Mouse (Mus musculus) liver, embryonic 15.5 days (tissue): ENCODE measurements at regions not wholly inside any gene's neighbourhood (a gene's known extent, or its start where the extent isn't known, plus 50 kb on each side); places are given as distances from the start of the nearest gene placed in this dataset.

ENCODE experiments used
- ATAC-seq: fragments of 200-750 bp; cut with Nextera tagmentation; 2 replicates; pipeline ENCODE4 v1.8.0; 2017; ENCODE audit warnings: moderate number of reproducible peaks, mild to moderate bottlenecking, moderate library complexity; ENCODE audit not compliant: insufficient read depth
- H3K27ac ChIP-seq: fragments of 300-500 bp; sonication (generic); replicated peaks from 2 replicates; pipeline ENCODE4 v1.5.1; 2015; ENCODE audit warnings: mild to moderate bottlenecking, inconsistent platforms
- H3K27me3 ChIP-seq: fragments of 300-500 bp; sonication (generic); 2 replicates; pipeline ENCODE4 v1.6.1; 2015; ENCODE audit warnings: mild to moderate bottlenecking, inconsistent platforms
- H3K36me3 ChIP-seq: fragments of 300-500 bp; sonication (generic); replicated peaks from 2 replicates; pipeline ENCODE4 v1.6.1; 2015; ENCODE audit warnings: moderate library complexity, mild to moderate bottlenecking, inconsistent platforms
- H3K4me1 ChIP-seq: fragments of 300-500 bp; sonication (generic); replicated peaks from 2 replicates; pipeline ENCODE4 v1.6.1; 2015; ENCODE audit warnings: inconsistent platforms
- H3K4me2 ChIP-seq: fragments of 300-500 bp; sonication (generic); 2 replicates; pipeline ENCODE4 v1.6.1; 2015; ENCODE audit warnings: moderate library complexity, mild to moderate bottlenecking, inconsistent platforms
- H3K4me3 ChIP-seq: fragments of 300-500 bp; sonication (generic); replicated peaks from 2 replicates; pipeline ENCODE4 v1.5.1; 2015; ENCODE audit warnings: mild to moderate bottlenecking, inconsistent platforms
- H3K9ac ChIP-seq: fragments of 300-500 bp; sonication (generic); 2 replicates; pipeline ENCODE4 v1.6.1; 2015; ENCODE audit warnings: moderate library complexity, mild to moderate bottlenecking, inconsistent platforms
- H3K9me3 ChIP-seq: fragments of 300-500 bp; sonication (generic); replicated peaks from 2 replicates; pipeline ENCODE4 v1.6.1; 2016; ENCODE audit warnings: inconsistent platforms
- WGBS: fragments of 180-500 bp; shearing (Covaris S2); methylation state at CpG from one replicate; pipeline ENCODE4 v1.1.7; 2015; ENCODE audit warnings: mixed read lengths; ENCODE audit not compliant: insufficient replicate concordance; 5-methylcytosine and 5-hydroxymethylcytosine counted together

GRCm38 (mm10) chr17:10105299-10105698, 214.4 kb downstream of the Qk start:
- ATAC-seq, result no peak
- no peak overlapping the region for H3K4me2 ChIP-seq
- 52% methylated on average over 3 of the region's 3 CpGs for WGBS

DNA sequence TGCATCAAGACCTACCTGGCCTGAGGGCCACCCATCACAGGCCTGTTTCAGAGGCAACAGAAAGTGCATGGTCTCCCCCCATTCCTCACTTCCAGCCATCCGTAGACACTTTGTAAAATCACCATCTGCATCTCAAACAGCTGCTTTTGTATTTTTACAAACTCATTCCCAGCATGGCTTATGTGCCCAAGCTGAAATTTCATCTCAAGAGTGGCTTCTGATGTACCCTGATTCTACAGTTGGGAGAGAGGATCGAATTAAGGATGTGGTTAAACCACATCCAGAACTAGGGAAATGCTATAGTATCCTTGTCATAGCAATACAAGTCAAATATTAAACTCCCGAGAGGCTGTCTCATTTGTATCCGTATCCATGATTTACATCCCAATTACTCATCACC, 221.5 kb downstream of the Qk start:
- 59% methylated on average over 4 of the region's 4 CpGs for WGBS
- ATAC-seq, result no peak
- H3K27ac ChIP-seq, result no peak overlapping the region
- no peaks in the 10 kb centered on the region for H3K27me3 ChIP-seq
- no peaks in the 10 kb centered on the region for H3K4me1 ChIP-seq
- H3K9me3 ChIP-seq, result no peaks in the 10 kb centered on the region
- H3K4me3 ChIP-seq, result no peak overlapping the region
- H3K36me3 ChIP-seq, result no peaks in the 10 kb centered on the region
- no peak overlapping the region for H3K4me2 ChIP-seq
- no peak overlapping the region for H3K9ac ChIP-seq

More at GRCm38 (mm10) chr17:10105299-10105698, 214.4 kb downstream of the Qk start:
- Histone ChIP-seq H3K9ac (no peak overlapping the region), H3K27ac (no peak overlapping the region), H3K36me3 (no peaks in the 10 kb centered on the region), H3K27me3 (no peaks in the 10 kb centered on the region), H3K9me3 (no peaks in the 10 kb centered on the region), H3K4me3 (no peak overlapping the region), H3K4me1 (no peaks in the 10 kb centered on the region)

GRCm38 (mm10) chr17:10097691-10098090, 222.0 kb downstream of the Qk start:
- Histone ChIP-seq H3K4me3 (no peak overlapping the region), H3K9ac (no peak overlapping the region), H3K27ac (no peak overlapping the region), H3K9me3 (no peaks in the 10 kb centered on the region), H3K27me3 (no peaks in the 10 kb centered on the region), H3K36me3 (no peaks in the 10 kb centered on the region), H3K4me2 (no peak overlapping the region), H3K4me1 (no peaks in the 10 kb centered on the region)
- no peak for ATAC-seq

DNA sequence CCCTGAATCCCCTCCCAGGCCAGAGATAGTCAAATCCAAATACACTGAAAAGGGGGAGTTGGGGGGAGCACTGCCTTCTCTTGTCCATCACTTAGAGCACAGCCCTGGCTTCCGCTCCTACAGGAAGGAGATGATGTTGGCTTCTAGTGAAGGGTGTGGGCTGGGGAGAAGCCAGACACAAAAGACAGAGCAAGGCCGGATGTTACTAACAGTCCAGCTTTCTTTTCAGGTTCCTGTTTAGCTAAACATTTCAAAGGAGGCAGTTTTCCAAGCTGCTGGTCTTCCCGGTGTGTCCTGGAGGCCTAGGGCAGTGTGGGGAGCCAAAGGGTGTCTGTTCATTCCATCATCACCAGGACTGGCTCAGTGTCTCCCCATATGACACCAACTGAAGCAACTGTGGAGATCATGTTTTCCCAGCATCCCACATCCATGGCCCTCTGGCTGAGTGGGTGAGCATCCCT, 223.8 kb downstream of the Qk start:
- H3K27me3 ChIP-seq, result no peaks in the 10 kb centered on the region
- ATAC-seq, result no peak
- no peaks in the 10 kb centered on the region for H3K9me3 ChIP-seq
- no peak overlapping the region for H3K9ac ChIP-seq
- WGBS, result 30% methylated on average over 3 of the region's 3 CpGs
- H3K4me3 ChIP-seq, result no peak overlapping the region
- H3K4me2 ChIP-seq, result no peak overlapping the region
- no peaks in the 10 kb centered on the region for H3K36me3 ChIP-seq
- H3K4me1 ChIP-seq, result no peaks in the 10 kb centered on the region
- H3K27ac ChIP-seq, result no peak overlapping the region

DNA sequence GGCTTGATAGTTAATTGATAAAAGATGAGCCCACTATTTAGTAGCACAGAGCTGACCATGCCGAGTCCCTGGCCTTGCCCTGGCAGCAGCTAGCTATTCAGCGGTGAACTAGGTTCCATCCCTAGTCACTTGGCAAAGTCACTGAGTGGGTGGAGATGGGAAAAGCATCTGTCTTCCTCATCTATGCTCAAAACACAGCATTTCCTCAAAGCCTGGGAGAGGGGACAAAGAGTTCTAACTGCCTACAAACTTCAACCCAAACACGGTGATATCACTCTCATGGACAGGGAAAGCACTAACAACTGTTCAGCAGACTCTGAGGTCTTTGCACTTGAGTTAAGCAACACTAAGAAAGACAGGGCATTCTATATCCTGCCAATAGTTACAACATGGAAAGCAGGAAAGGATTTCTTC, 225.5 kb downstream of the Qk start:
- 50% methylated on average over 3 of the region's 3 CpGs for WGBS
- Histone ChIP-seq H3K9me3 (no peaks in the 10 kb centered on the region), H3K36me3 (no peaks in the 10 kb centered on the region), H3K9ac (no peak overlapping the region), H3K27ac (no peak overlapping the region), H3K27me3 (no peaks in the 10 kb centered on the region), H3K4me2 (no peak overlapping the region), H3K4me3 (no peak overlapping the region), H3K4me1 (no peaks in the 10 kb centered on the region)
- ATAC-seq, result no peak

DNA sequence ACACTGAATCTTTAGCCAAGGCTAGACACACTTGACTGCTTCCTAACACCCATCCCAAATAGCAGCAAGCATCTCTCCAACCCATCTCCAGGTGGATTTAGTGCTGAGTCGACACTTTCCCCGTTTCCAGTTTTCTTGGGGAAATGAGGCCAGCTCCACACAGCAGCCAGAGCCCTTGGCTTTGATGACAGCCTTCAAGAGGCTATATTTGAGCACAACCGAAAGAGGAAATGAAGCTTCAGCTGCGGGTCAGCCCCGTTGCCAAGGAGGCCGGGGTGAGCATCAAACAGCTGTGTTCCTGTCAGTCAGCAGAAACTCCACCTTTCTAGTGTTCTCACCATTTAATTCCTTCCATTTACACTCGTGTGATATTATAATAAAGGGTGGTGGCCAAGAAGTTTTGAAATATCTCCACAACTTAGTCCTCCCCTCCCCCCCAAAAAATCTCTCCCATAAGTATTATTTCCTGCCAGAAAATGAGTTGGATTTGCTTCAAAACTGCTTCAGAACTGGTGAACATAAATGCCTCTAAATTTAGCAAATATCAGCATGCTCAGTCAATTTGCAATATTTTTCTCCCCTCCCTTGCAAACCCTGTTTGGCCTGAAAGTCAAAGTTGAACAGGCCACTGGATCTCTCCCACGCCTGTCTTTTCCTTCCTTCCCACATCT, 226.1 kb downstream of the Qk start:
- ATAC-seq, result no peak
- no peak overlapping the region for H3K9ac ChIP-seq
- H3K4me1 ChIP-seq, result no peaks in the 10 kb centered on the region
- H3K9me3 ChIP-seq, result no peaks in the 10 kb centered on the region
- WGBS, result 12% methylated on average over 8 of the region's 8 CpGs
- no peak overlapping the region for H3K4me2 ChIP-seq
- H3K27ac ChIP-seq, result no peak overlapping the region
- no peaks in the 10 kb centered on the region for H3K36me3 ChIP-seq
- no peaks in the 10 kb centered on the region for H3K27me3 ChIP-seq
- H3K4me3 ChIP-seq, result no peak overlapping the region

DNA sequence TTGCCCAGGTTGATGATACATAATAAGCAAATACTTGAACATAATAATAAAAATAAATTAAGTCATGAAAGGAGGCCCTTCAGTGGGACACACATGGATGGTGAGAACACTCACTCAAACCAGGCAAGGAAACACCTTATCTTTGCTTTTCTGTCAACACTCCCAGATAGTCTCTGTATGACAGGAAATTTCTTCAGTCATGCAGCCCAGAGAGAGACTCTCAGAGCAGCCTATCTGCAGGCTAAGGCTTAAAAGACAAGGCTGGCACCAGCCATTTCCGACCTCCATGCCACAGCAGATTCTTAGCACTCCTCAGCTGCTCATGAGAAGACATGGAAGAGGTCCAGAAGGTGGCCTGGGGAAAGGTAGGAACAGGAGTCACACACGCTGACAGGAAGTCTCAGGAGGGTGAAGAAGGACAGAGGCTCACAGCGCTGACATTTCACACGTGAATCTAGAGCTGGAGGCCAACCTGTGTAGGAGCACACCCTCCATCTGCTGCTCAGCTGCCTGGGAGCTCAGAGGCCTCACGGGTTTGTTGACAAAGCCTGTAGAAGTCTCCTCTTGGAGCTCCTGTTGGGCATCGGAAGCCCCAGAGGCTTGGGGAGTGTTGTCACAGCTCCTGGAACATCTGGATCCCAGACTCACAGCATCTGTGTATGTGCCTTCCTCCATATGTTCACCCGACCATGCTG, 232.3 kb downstream of the Qk start:
- Histone ChIP-seq H3K4me3 (no peak overlapping the region), H3K27me3 (no peaks in the 10 kb centered on the region), H3K27ac (no peak overlapping the region), H3K9me3 (no peaks in the 10 kb centered on the region), H3K9ac (no peak overlapping the region), H3K36me3 (no peaks in the 10 kb centered on the region), H3K4me2 (no peak overlapping the region), H3K4me1 (no peaks in the 10 kb centered on the region)
- no peak for ATAC-seq
- WGBS, result 53% methylated on average over 7 of the region's 7 CpGs

DNA sequence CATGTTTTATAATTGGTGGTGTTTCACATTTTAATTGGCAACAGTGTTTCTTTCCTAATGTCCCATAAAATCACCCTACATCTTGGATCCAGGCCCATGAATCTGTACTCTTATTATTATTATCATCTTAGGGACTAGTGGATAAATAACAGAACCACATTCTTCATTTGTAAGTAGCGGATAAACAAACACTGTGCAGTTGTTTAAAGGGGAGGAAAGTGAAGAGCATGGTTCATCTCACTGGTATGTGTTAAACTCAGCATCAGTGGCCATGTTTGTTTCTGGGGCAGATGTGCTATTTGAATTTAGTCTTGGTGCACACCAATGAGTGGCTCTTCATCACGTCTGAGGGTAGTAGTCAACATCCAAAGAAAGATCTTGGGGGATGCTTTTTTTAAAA, 233.1 kb downstream of the Qk start:
- no peak overlapping the region for H3K4me2 ChIP-seq
- no peak overlapping the region for H3K27ac ChIP-seq
- H3K36me3 ChIP-seq, result no peaks in the 10 kb centered on the region
- no peak overlapping the region for H3K4me3 ChIP-seq
- no peaks in the 10 kb centered on the region for H3K9me3 ChIP-seq
- no peaks in the 10 kb centered on the region for H3K4me1 ChIP-seq
- no peaks in the 10 kb centered on the region for H3K27me3 ChIP-seq
- ATAC-seq, result no peak
- 54% methylated on average over 2 of the region's 2 CpGs for WGBS
- no peak overlapping the region for H3K9ac ChIP-seq

DNA sequence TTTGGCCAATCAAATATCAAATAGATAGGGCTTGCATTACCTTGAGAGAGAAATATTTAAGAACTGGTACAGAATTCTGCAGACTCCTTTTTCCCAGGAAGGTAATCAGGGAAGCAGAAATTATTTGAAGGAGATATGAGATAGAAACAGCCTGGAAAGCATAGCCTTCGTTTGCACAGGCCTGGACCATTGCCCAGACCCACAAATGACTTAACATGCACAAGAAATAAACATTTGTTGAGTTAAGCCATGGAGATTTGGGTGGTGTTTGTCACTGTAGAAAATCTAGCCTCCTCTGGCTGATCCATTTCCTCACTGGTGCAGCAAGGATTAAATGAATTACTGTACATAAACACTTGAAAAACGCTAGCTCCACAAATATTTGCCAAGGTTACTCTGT, 233.5 kb downstream of the Qk start:
- no peaks in the 10 kb centered on the region for H3K27me3 ChIP-seq
- ATAC-seq, result no peak
- WGBS, result 38% methylated on average over 2 of the region's 2 CpGs

GRCm38 (mm10) chr17:10081721-10082120, 237.9 kb downstream of the Qk start:
- WGBS, result 64% methylated on average over 10 of the region's 10 CpGs
- Histone ChIP-seq H3K4me3 (no peak overlapping the region), H3K9me3 (no peaks in the 10 kb centered on the region), H3K4me1 (no peaks in the 10 kb centered on the region), H3K27ac (no peak overlapping the region), H3K27me3 (no peaks in the 10 kb centered on the region), H3K36me3 (no peaks in the 10 kb centered on the region), H3K4me2 (no peak overlapping the region), H3K9ac (no peak overlapping the region)
- ATAC-seq, result no peak

More for the DNA sequence above, 233.5 kb downstream of the Qk start:
- no peak overlapping the region for H3K4me2 ChIP-seq
- no peaks in the 10 kb centered on the region for H3K9me3 ChIP-seq
- H3K36me3 ChIP-seq, result no peaks in the 10 kb centered on the region
- H3K9ac ChIP-seq, result no peak overlapping the region
- no peak overlapping the region for H3K4me3 ChIP-seq
- H3K27ac ChIP-seq, result no peak overlapping the region
- no peaks in the 10 kb centered on the region for H3K4me1 ChIP-seq

- no peaks in the 10 kb centered on the region for H3K9me3 ChIP-seq
- peak; percentile 44; the same call in 1 of the 2 replicates for ATAC-seq
- H3K9ac ChIP-seq, result no peak overlapping the region
- H3K36me3 ChIP-seq, result no peaks in the 10 kb centered on the region
- H3K4me2 ChIP-seq, result no peak overlapping the region
- no peaks in the 10 kb centered on the region for H3K4me1 ChIP-seq
- H3K27ac ChIP-seq, result no peak overlapping the region
- WGBS, result 63% methylated on average over 15 of the region's 15 CpGs
- no peak overlapping the region for H3K4me3 ChIP-seq
- no peaks in the 10 kb centered on the region for H3K27me3 ChIP-seq
Measured at GRCm38 (mm10) chr17:10079853-10080650, 239.6 kb downstream of the Qk start.
